Mouse (Mus musculus) gastrocnemius, postnatal 25 days (tissue): Measurements from ENCODE around the gene N4bp2l1. TPM values are rescaled to one million over a fixed set of nuclear protein-coding genes. Genes with fewer than 3 reads are reported as not detected.
A peak's percentile ranks its signal among the peaks of the same experiment; 100 is the strongest.

ENCODE experiments used
- DNase-seq: peaks from one replicate; pipeline ENCODE4 v3.0.0; 2022
- total RNA-seq, 2 experiments: library from RNA; stranded (reverse); gene quantifications; 1 replicate in 1 of 2; 2 replicates in 1 of 2; pipeline ENCODE4 v1.2.3; 2021

The N4bp2l1 gene
- total RNA-seq, 2 experiments from 2014 or later, result 2.1 to 4.0 TPM

- DNase-seq, result no peak
Observed at GRCm38 (mm10) chr5:150599301-150600294, 2.6 kb upstream of the N4bp2l1 start.

GRCm38 (mm10) chr5:150598202-150599119 lies 1.5 kb upstream of the N4bp2l1 start:
- DNase-seq, result no peak

DNA sequence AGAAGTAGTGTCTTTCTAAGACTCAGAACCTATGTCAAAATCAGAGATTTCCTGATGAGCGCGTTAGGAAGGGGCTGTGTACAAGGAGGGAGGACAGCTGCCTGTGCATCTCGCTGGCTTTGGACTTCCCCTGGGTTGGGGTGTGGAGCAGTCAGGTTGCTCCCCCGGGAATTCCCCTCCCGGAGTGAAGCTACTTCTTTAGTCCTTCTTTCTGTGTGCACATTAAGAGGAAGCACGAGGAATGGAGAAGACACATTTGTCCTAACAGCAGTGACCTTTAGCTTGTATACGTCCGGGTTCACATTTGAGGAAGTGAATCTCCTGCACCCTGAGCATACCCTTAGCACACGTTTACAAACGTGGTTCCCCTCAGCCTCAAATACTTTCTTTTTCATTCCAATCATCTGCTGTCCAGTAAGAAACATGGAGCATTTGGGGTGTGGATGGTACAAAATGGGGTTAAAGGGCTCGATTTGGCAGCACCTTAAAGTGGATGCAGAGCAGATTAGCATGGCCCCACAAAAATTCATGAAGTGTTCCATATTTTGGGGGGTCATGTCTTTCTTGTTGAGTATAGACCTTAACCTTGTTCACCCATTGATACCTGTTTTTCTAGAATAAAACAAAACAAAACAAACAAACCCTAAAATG lies 1.5 kb downstream of the N4bp2l1 start:
- no peak for DNase-seq

DNA sequence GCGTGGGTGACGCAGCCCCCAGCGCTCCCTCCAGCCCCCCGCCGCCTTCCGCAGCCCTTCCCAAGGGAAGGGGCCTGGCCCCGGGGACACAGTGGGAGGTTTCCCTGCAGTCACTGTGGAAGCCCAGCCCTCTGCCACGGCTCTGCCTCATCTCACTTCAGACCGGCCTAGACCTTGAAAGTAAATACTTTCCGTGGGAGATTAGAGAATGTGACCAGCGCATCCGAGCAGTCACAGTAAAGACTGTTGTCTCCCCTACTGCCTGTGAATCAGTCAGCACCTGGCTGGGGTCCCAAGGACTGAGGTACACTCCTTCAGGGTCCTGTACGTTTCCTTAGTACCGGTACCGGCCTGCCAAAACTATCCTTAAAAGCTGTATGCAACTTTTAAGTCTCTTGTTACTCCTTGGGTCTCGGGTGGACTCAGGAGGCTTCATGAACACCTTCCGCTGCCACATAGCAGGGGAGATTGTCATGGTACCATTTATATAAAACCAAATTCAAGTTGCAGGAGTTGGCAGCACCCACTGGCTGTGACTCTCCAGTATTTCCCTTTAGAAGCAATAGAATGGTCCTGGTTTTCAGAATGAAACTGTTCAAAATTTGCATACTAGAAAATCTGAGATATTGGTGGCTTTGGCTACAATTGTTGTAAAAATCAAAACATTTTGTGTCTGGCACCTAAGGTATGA lies 2.2 kb downstream of the N4bp2l1 start:
- DNase-seq, result no peak

GRCm38 (mm10) chr5:150593756-150594648 lies 3.0 kb downstream of the N4bp2l1 start:
- peak; percentile 35 for DNase-seq

DNA sequence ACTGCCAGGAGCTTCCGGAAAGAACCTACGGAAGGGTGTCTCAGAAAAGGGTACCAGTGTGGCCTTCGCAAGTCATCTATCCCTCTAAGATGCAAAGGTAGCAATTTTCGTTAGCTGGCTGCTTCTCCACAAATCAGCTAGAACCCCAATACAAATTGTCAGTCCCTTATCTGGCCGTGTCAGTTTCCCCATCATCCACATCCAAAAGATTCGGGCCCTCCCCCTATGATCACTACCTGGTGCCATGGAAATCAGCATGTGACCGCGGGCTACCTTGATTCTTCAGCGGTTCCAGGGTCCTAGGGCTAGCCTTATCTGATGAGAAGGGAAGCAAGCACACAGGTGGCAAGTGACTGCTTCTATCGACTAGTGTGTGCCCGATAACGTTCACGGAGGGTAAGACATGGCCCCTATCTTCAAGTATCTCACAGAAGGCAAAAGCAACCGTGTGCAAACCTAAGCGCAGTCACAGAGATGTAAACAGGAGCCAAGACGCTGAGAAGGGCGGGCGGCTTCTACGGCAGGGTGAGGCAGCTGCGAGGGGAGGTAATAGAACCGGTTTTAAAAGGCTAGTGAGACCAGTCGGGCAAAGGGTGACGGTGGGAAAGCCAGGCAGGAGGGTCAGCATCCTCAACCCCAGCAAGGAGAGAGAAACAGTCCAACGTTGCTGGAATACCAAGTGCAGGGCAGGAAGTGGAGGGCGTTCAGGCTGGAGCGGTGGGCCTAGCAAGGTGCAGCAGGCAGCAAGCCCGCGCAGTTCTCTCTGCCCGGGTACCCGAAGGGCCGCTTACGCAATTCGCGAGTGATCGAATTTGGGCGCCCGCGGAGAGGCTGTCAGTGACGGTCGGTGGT lies 3.9 kb downstream of the N4bp2l1 start:
- no peak for DNase-seq

GRCm38 (mm10) chr5:150592186-150592903 lies 4.6 kb downstream of the N4bp2l1 start:
- no peak for DNase-seq

GRCm38 (mm10) chr5:150589945-150590344 lies 7.0 kb downstream of the N4bp2l1 start:
- no peak for DNase-seq

GRCm38 (mm10) chr5:150584337-150584729 lies 12.7 kb downstream of the N4bp2l1 start:
- no peak for DNase-seq

DNA sequence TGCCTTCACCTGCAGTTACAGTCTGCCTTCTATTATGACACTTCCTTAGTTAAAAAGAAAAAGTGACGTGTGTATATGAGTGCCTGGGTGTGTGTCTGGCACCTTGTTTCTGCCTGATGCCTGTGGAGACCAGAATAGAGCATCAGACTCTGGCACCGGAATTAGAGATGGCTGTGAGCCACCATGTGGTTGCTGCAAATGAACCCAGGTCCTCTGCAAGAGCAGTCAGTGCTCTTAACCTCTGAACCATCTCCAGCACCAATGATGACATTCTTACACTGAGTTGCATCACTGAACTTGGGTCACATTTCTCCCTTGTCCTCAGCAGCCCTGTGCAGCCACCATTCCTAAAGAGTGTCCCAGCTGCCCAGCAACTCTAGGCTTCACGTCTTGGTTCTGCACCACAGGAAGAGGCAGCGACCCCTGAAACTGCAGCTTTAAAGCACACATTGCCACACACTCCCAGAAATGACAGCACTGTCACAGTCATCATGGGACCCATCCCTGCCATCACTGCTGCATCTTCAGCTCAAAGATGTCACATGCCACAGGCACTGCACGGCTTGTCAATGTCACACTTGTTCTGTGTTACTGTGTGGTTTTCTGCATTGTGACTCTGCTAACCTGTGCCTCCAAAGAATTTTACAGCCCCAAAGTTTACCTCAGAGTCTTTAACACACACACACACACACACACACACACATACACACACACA lies 13.2 kb downstream of the N4bp2l1 start:
- DNase-seq, result peak; percentile 39

GRCm38 (mm10) chr5:150583181-150583580 lies 13.8 kb downstream of the N4bp2l1 start:
- DNase-seq, result no peak

DNA sequence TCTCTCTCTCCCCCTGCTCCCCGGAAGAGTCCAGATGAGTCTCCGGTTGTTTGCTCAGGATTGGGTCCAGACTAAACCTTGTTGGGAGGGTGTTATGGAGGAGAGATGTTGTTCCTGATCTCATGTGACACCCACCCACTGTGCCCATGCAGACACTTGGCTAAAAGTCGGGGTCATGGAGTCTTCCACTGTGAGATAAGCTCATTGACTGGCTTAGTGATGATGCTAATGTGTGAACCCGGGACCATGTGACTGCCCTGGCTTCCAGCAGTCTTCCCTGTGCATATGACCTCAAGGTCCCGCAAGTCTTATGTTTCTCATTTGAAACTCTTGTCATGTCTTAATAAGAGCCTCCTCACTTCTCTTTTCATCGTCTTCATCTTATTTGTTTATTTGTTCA lies 15.8 kb downstream of the N4bp2l1 start:
- DNase-seq, result no peak

GRCm38 (mm10) chr5:150578613-150579171 lies 18.3 kb downstream of the N4bp2l1 start:
- DNase-seq, result no peak

- no peak for DNase-seq
Observed at GRCm38 (mm10) chr5:150576832-150577231, 20.2 kb downstream of the N4bp2l1 start.

- DNase-seq, result no peak
Observed at GRCm38 (mm10) chr5:150574885-150575284, 22.1 kb downstream of the N4bp2l1 start.

- DNase-seq, result no peak
Observed at GRCm38 (mm10) chr5:150574403-150574802, 22.6 kb downstream of the N4bp2l1 start.

GRCm38 (mm10) chr5:150570496-150571219 lies 26.3 kb downstream of the N4bp2l1 start:
- DNase-seq, result no peak
